Mouse (Mus musculus) CD8-positive naive resting alpha-beta T cell, adult 57 days (primary cell): ENCODE measurements around the gene Sez6l. TPM values are rescaled to one million over a fixed set of nuclear protein-coding genes. Genes with fewer than 3 reads are reported as not detected.

ENCODE experiments used
- total RNA-seq: library from RNA; stranded (reverse); gene quantifications from one replicate; pipeline ENCODE4 v1.2.4, GENCODE M21; 2023

The Sez6l gene
- not detected for total RNA-seq

DNA sequence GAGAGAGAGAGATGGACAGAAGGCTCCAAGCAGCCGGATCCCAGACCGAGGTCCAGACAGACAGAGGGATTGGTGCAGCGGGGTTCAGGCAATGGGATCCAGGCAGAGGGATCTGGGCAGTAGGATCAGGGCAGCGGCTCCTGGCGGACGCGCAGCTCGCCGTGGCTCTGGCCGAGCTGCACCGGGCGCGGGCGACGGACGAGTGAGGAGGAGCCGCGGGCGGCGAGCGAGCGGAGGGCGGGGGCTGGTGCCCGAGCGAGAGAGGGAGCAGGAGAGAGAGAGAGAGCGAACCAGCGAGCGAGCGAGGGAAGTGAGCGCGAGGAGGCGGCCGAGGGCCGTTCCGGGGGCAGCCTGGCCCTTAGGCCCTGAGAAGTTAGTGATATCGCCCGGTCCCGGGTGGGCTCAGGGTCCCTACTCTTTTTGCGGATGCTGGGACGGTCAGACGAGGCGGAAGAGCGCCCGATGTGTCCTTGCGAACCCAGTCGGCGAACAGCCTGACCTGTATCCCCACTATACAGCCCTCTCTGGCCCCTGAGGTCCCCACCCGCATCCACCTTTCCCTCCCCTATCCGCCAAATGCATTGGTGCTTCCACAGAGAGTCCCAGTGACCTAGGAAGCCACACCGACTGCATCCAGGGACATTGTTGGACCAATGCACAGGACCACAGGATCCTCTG is at the start of gene Sez6l:
TSS of gene Sez6l (minus strand) at position 193 of the 678 bp plus-strand sequence.

DNA sequence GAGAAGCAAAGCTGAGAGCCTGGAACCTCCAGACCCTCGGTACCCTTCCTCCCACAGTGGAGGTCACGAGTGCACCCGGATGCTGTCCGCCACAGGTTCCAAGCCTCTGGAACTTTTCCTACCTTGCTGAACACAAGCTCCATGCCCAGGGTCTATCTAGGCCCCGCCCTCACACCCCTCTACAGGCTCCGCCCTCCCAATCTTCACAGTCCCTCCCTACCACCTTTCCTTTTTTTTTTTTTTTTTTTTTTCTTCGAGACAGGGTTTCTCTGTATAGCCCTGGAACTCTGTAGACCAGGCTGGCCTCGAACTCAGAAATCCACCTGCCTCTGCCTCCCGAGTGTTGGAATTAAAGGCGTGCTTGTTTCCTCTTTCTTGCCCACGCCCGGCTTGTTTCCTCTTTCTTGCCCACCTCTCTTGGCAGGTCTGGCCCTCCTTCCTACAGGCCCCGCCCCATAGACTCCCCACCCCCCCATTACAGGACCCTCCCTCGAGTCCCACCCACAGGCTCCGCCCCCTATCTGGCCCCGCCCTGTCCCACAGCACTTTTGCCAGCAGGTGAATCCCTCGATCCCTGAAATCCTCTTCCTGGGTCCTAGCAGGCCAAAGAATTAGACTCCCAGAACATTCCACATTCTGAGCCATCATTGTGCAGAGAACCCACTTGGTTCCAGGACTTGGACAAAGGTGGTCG is 128.1 kb downstream of the Sez6l start, which contains the start of gene Gm6588:
TSS of gene Gm6588 (plus strand) at position 680 of the 694 bp plus-strand sequence.

DNA sequence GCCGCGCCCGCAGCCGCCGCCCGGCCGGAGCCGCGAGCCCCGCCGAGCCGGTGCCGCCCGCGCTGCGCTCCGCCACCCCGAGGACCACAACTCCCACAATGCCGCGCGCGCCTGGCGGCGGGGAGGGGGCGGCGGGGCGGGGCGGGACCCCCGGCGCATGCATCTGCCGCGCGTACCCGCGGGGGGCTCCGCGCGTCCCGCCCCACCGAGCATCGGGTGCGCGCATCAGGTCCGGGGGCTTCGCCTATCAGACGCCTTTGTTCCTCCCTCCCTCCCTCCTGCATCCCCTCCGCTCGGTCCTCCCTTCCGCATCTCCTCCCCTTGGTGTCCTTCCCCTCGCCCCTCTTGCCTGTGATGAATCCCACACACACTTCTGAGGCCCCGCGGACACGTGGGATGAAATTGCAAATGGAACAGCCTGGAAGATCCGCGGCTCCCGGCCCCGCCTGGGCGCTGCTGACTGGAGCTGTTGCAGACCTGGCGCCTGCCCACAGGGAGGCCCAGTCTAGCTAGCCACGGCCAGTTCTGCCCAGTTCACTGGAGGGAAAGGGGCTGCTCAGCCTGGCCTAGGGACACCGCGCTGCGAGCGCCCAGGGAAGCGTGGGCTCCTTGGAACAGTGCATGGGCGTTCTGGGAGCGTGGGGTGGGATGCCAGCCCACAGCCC is 182.1 kb downstream of the Sez6l start, which contains the start of gene Asphd2:
TSS of gene Asphd2 (minus strand) at position 88 of the 665 bp plus-strand sequence.

Other genes with a start within 250 kb of the Sez6l start
- gene Srrd, start 234.1 kb downstream of the Sez6l start, total RNA-seq = 25.3 TPM
- 20.0 TPM for gene Hps4, start 234.1 kb downstream of the Sez6l start, total RNA-seq
- not detected for gene Gm6583, start 221.2 kb downstream of the Sez6l start, total RNA-seq
- gene Asphd2, start 182.3 kb downstream of the Sez6l start, total RNA-seq = not detected
- not detected for gene Gm6588, start 127.8 kb downstream of the Sez6l start, total RNA-seq